Mouse (Mus musculus) MEL (cell line): Measurements from ENCODE around the gene Gm6899. TPM values are rescaled to one million over a fixed set of nuclear protein-coding genes. Genes with fewer than 3 reads are reported as not detected.
A peak's percentile ranks its signal among the peaks of the same experiment; 100 is the strongest.

Experiments
- DNase-seq: peaks from one replicate; pipeline ENCODE4 v3.0.0; 2011; ENCODE audit warnings: low read depth, low spot score
- H3K27ac ChIP-seq: 2 replicates; pipeline ENCODE4 v1.5.1; 2012; ENCODE audit warnings: low read depth, mild to moderate bottlenecking, control low read depth, low read length, moderate library complexity; ENCODE audit not compliant: control insufficient read depth
- H3K27me3 ChIP-seq, 2 experiments: fragments of 150-350 bp in 1 of 2; sonication (generic) in 1 of 2; 2 replicates each; pipeline ENCODE4 v1.6.1; 2012; ENCODE audit warnings: low read length in 2 of 2, mild to moderate bottlenecking in 2 of 2, improper control_type of control experiment in 1 of 2, moderate library complexity in 1 of 2; ENCODE audit not compliant: insufficient read depth in 2 of 2, control insufficient read depth in 1 of 2
- H3K36me3 ChIP-seq, 2 experiments: 2 replicates each; pipeline ENCODE4 v1.6.1; 2012 to 2014; ENCODE audit warnings: low read length in 2 of 2, improper control_type of control experiment in 1 of 2, inconsistent platforms in 1 of 2, mild to moderate bottlenecking in 1 of 2; ENCODE audit not compliant: insufficient read depth in 2 of 2, control insufficient read depth in 1 of 2
- H3K4me1 ChIP-seq, 2 experiments: fragments of 150-350 bp in 1 of 2; sonication (generic) in 1 of 2; 2 replicates each; pipeline ENCODE4 v1.6.1; 2012; ENCODE audit warnings: low read length in 2 of 2, improper control_type of control experiment in 1 of 2, mild to moderate bottlenecking in 1 of 2; ENCODE audit not compliant: insufficient read depth in 2 of 2, control insufficient read depth in 1 of 2
- H3K4me3 ChIP-seq, 2 experiments: fragments of 150-350 bp in 1 of 2; sonication (generic) in 1 of 2; 2 replicates each; pipeline ENCODE4 v1.5.1; 2012; ENCODE audit warnings: low read depth in 2 of 2, low read length in 2 of 2, mild to moderate bottlenecking in 2 of 2, moderate library complexity in 2 of 2, control low read depth in 1 of 2, improper control_type of control experiment in 1 of 2; ENCODE audit not compliant: control insufficient read depth in 1 of 2, insufficient read depth in 1 of 2
- H3K79me2 ChIP-seq: 2 replicates; pipeline ENCODE4 v1.6.1; 2012; ENCODE audit warnings: mild to moderate bottlenecking, low read length, moderate library complexity; ENCODE audit not compliant: control insufficient read depth, poor library complexity, insufficient read depth
- H3K9ac ChIP-seq: 2 replicates; pipeline ENCODE4 v1.6.1; 2012; ENCODE audit warnings: low read depth, mild to moderate bottlenecking, control low read depth, low read length, moderate library complexity; ENCODE audit not compliant: control insufficient read depth, poor library complexity, severe bottlenecking
- H3K9me3 ChIP-seq: fragments of 150-350 bp; sonication (generic); replicated peaks from 2 replicates; pipeline ENCODE4 v1.6.1; 2012; ENCODE audit warnings: mild to moderate bottlenecking, low read length, improper control_type of control experiment, moderate library complexity; ENCODE audit not compliant: insufficient read depth
- E2F4 ChIP-seq: IDR thresholded peaks from 2 replicates; pipeline ENCODE4 v1.6.1; 2011; ENCODE audit warnings: low read depth, low read length, improper control_type of control experiment, borderline replicate concordance
- EP300 ChIP-seq, 2 experiments: IDR thresholded peaks; 2 replicates each; pipeline ENCODE4 v1.6.1; 2011; ENCODE audit warnings: improper control_type of control experiment in 2 of 2, low read length in 2 of 2, low read depth in 1 of 2, mild to moderate bottlenecking in 1 of 2
- ETS1 ChIP-seq: IDR thresholded peaks from 2 replicates; pipeline ENCODE4 v1.6.1; 2012; ENCODE audit warnings: low read depth, mild to moderate bottlenecking, inconsistent platforms, low read length, improper control_type of control experiment, moderate library complexity
- GABPA ChIP-seq: IDR thresholded peaks from 2 replicates; pipeline ENCODE4 v1.6.1; 2012; ENCODE audit warnings: low read depth, mild to moderate bottlenecking, inconsistent platforms, low read length, improper control_type of control experiment, moderate library complexity
- GATA1 ChIP-seq: IDR thresholded peaks from 2 replicates; pipeline ENCODE4 v1.6.1; 2011; ENCODE audit warnings: low read depth, low read length, improper control_type of control experiment
- HCFC1 ChIP-seq: IDR thresholded peaks from 2 replicates; pipeline ENCODE4 v1.6.1; 2012; ENCODE audit warnings: low read depth, mild to moderate bottlenecking, inconsistent platforms, low read length, improper control_type of control experiment, moderate library complexity
- MAFK ChIP-seq: IDR thresholded peaks from 2 replicates; pipeline ENCODE4 v1.6.1; 2011; ENCODE audit warnings: low read depth, mild to moderate bottlenecking, low read length, improper control_type of control experiment, borderline replicate concordance
- MAZ ChIP-seq: IDR thresholded peaks from 2 replicates; pipeline ENCODE4 v1.6.1; 2012; ENCODE audit warnings: low read depth, mild to moderate bottlenecking, inconsistent platforms, low read length, improper control_type of control experiment
- MXI1 ChIP-seq: IDR thresholded peaks from 2 replicates; pipeline ENCODE4 v1.6.1; 2011; ENCODE audit warnings: mild to moderate bottlenecking, low read depth, low read length, improper control_type of control experiment
- MYC ChIP-seq: IDR thresholded peaks from 2 replicates; pipeline ENCODE4 v1.6.1; 2011; ENCODE audit warnings: low read depth, mild to moderate bottlenecking, low read length, improper control_type of control experiment, moderate library complexity
- NELFE ChIP-seq: IDR thresholded peaks from 2 replicates; pipeline ENCODE4 v1.6.1; 2011; ENCODE audit warnings: low read depth, low read length, improper control_type of control experiment
- POLR2A ChIP-seq, 2 experiments: IDR thresholded peaks; 2 replicates each; pipeline ENCODE4 v1.6.1; 2011 to 2012; ENCODE audit warnings: low read length in 2 of 2, mild to moderate bottlenecking in 2 of 2, control low read depth in 1 of 2, improper control_type of control experiment in 1 of 2, low read depth in 1 of 2, moderate library complexity in 1 of 2; ENCODE audit not compliant: control insufficient read depth in 1 of 2, insufficient read depth in 1 of 2, poor library complexity in 1 of 2
- POLR2AphosphoS2 ChIP-seq: IDR thresholded peaks from 2 replicates; pipeline ENCODE4 v1.6.1; 2011; ENCODE audit warnings: low read length, improper control_type of control experiment
- POLR2AphosphoS5 ChIP-seq: IDR thresholded peaks from 2 replicates; pipeline ENCODE4 v1.6.1; 2012; ENCODE audit warnings: low read depth, borderline replicate concordance, mild to moderate bottlenecking, inconsistent platforms, low read length, moderate library complexity, mixed read lengths
- SIN3A ChIP-seq: IDR thresholded peaks from 2 replicates; pipeline ENCODE4 v1.6.1; 2012; ENCODE audit warnings: low read length, improper control_type of control experiment, inconsistent platforms
- TCF12 ChIP-seq: IDR thresholded peaks from 2 replicates; pipeline ENCODE4 v1.6.1; 2014; ENCODE audit warnings: low read depth, mild to moderate bottlenecking, inconsistent platforms, low read length, improper control_type of control experiment, moderate library complexity
- USF2 ChIP-seq, 2 experiments: IDR thresholded peaks; 2 replicates each; pipeline ENCODE4 v1.6.1; 2011 to 2012; ENCODE audit warnings: improper control_type of control experiment in 2 of 2, low read length in 2 of 2, borderline replicate concordance in 1 of 2, inconsistent platforms in 1 of 2, low read depth in 1 of 2, mild to moderate bottlenecking in 1 of 2; ENCODE audit not compliant: insufficient read depth in 1 of 2
- ZC3H11A ChIP-seq: IDR thresholded peaks from 2 replicates; pipeline ENCODE4 v1.6.1; 2012; ENCODE audit warnings: low read depth, mild to moderate bottlenecking, inconsistent platforms, low read length, improper control_type of control experiment
- ZNF384 ChIP-seq: IDR thresholded peaks from 2 replicates; pipeline ENCODE4 v1.6.1; 2012; ENCODE audit warnings: low read depth, mild to moderate bottlenecking, inconsistent platforms, low read length, improper control_type of control experiment
- polyA plus RNA-seq, 2 experiments: library from polyadenylated mRNA; stranded (reverse) in 1 of 2; unstranded in 1 of 2; fragments of >175 nt in 1 of 2; fragments of >200 nt in 1 of 2; gene quantifications; 2 replicates each; pipeline versions ENCODE4 v1.2.1 to v1.2.4; 2012; ENCODE audit warnings: low replicate concordance in 2 of 2, low read depth in 1 of 2; ENCODE audit not compliant: insufficient read length in 2 of 2, insufficient read depth in 1 of 2, missing spikeins in 1 of 2
- total RNA-seq: library from RNA; depleted of rRNA; stranded (reverse); fragments of 300-350 nt; gene quantifications from 2 replicates; pipeline ENCODE4 v1.2.3, GENCODE M21; 2012

Gene Gm6899
- total and polyA plus RNA-seq, 3 experiments: not detected

GRCm38 (mm10) chr11:26551551-26551950, 41.5 kb upstream of the Gm6899 start:
- Histone ChIP-seq H3K9ac (no peak overlapping the region), H3K79me2 (no peaks in the 10 kb centered on the region), H3K4me1 (peaks cover 8 to 9% of the 10 kb centered on the region in 2 experiments), H3K27me3 (no peaks in the 10 kb centered on the region), H3K27ac (no peak overlapping the region), H3K9me3 (no peaks in the 10 kb centered on the region), H3K4me3 (no peak overlapping the region), H3K36me3 (peaks cover 6 to 13% of the 10 kb centered on the region in 2 experiments)
- TF ChIP-seq GABPA (peak; percentile 56; the same call in 1 of the 2 replicates), EP300 (IDR thresholded peaks at IDR 0.05; ENCODE audit: low read depth in 1 of 2, low read length in 2 of 2) (peak; percentile 47 to 70; a peak in 3 of 4 replicates), POLR2AphosphoS5 (no peak), GATA1 (peak; percentile 60), USF2 (IDR thresholded peaks at IDR 0.05; ENCODE audit: borderline replicate concordance in 1 of 2, insufficient read depth in 1 of 2, low read depth in 1 of 2, low read length in 2 of 2) (no peak), E2F4 (no peak), ETS1 (peak; percentile 59; the same call in 1 of the 2 replicates), MAZ (no peak), ZC3H11A (no peak), POLR2A (IDR thresholded peaks at IDR 0.05; ENCODE audit: control insufficient read depth in 1 of 2, insufficient read depth in 1 of 2, low read depth in 1 of 2, low read length in 2 of 2, poor library complexity in 1 of 2) (no peak), MXI1 (0 out of 2 replicates have a peak, but pooled peaks have one; percentile 17), MAFK (peak; percentile 65; the same call in 1 of the 2 replicates), NELFE (no peak), HCFC1 (no peak), TCF12 (peak; percentile 38; the same call in 1 of the 2 replicates), MYC (no peak), POLR2AphosphoS2 (no peak)
- DNase-seq: peak; percentile 65

GRCm38 (mm10) chr11:26585409-26586366, 7.4 kb upstream of the Gm6899 start:
- TF ChIP-seq MXI1: no peak
- TF ChIP-seq ZC3H11A: no peak
- no peak for TF ChIP-seq SIN3A
- TF ChIP-seq MAZ: no peak
- TF ChIP-seq ZNF384: no peak
- H3K4me1 ChIP-seq: peaks cover 0 to 2% of the 10 kb centered on the region in 2 experiments; a peak in 1 of 4 replicates
- no peak overlapping the region for H3K4me3 ChIP-seq
- H3K79me2 ChIP-seq: no peaks in the 10 kb centered on the region
- no peak overlapping the region for H3K27ac ChIP-seq
- no peaks in the 10 kb centered on the region for H3K27me3 ChIP-seq
- peaks cover 3 to 8% of the 10 kb centered on the region in 2 experiments for H3K36me3 ChIP-seq
- no peaks in the 10 kb centered on the region for H3K9me3 ChIP-seq
- DNase-seq: no peak
- H3K9ac ChIP-seq: no peak overlapping the region
